Mouse (Mus musculus) kidney, embryonic 15.5 days (tissue): ENCODE data around the gene Cyp2g1. TPM values are rescaled to one million over a fixed set of nuclear protein-coding genes. Genes with fewer than 3 reads are reported as not detected.
A peak's percentile ranks its signal among the peaks of the same experiment; 100 is the strongest.
"Not testable (repeated sequence)": the region's sequence is repeated elsewhere in the genome, so short reads cannot be mapped to it uniquely, and the experiment has no call there.

Experiments used
- ATAC-seq: fragments of 200-750 bp; cut with Nextera tagmentation; replicated peaks from 2 replicates; pipeline ENCODE4 v1.8.0; 2017; ENCODE audit warnings: moderate TSS enrichment; ENCODE audit not compliant: low FRiP score
- H3K27ac ChIP-seq: fragments of 300-500 bp; sonication (generic); 2 replicates; pipeline ENCODE4 v1.5.1; 2015; ENCODE audit warnings: mild to moderate bottlenecking, inconsistent platforms
- H3K27me3 ChIP-seq: fragments of 300-500 bp; sonication (generic); 2 replicates; pipeline ENCODE4 v1.6.1; 2015; ENCODE audit warnings: inconsistent platforms
- H3K36me3 ChIP-seq: fragments of 300-500 bp; sonication (generic); 2 replicates; pipeline ENCODE4 v1.6.1; 2015; ENCODE audit warnings: inconsistent platforms
- H3K4me1 ChIP-seq: fragments of 300-500 bp; sonication (generic); 2 replicates; pipeline ENCODE4 v1.6.1; 2015; ENCODE audit warnings: inconsistent platforms
- H3K4me2 ChIP-seq: fragments of 300-500 bp; sonication (generic); 2 replicates; pipeline ENCODE4 v1.6.1; 2015; ENCODE audit warnings: moderate library complexity, mild to moderate bottlenecking, inconsistent platforms
- H3K4me3 ChIP-seq: fragments of 300-500 bp; sonication (generic); replicated peaks from 2 replicates; pipeline ENCODE4 v1.5.1; 2015; ENCODE audit warnings: mild to moderate bottlenecking, inconsistent platforms
- H3K9ac ChIP-seq: fragments of 300-500 bp; sonication (generic); 2 replicates; pipeline ENCODE4 v1.6.1; 2015; ENCODE audit warnings: mild to moderate bottlenecking, inconsistent platforms
- H3K9me3 ChIP-seq: fragments of 300-500 bp; sonication (generic); replicated peaks from 2 replicates; pipeline ENCODE4 v1.6.1; 2016; ENCODE audit warnings: inconsistent platforms
- WGBS: fragments of 180-500 bp; shearing (Covaris S2); methylation state at CpG from one replicate; pipeline ENCODE4 v1.1.7; 2015; ENCODE audit warnings: mixed read lengths; 5-methylcytosine and 5-hydroxymethylcytosine counted together
- polyA plus RNA-seq: library from polyadenylated mRNA; unstranded; fragments of >200 nt; fragmentation: Nextera tagmentation; extraction: Ambion mirVana; gene quantifications from 2 replicates; pipeline ENCODE4 v1.2.1, GENCODE M21; 2015

Cyp2g1 gene
- polyA plus RNA-seq, 1 experiment from 2014 or later: not detected

DNA sequence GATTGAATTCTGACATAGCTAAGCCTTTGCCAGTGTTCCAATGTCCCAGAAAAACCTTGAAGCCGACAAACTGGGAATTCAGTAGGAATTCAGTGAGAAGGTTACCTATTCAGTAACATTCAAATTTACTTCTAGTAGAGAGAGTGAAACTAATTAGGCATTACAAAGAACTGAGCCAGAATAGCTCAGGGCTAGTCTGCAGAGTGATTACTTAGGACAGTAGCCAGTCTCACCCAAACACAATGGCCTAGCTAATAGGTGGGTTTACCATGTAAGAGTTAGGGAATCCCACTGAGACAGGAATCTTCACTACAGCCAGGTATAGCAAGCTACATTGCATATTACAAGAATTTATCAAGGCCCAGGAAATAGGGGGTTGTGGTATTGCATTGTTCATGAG lies 22.7 kb upstream of the Cyp2g1 start:
- ATAC-seq, H3K4me3 ChIP-seq, H3K9ac ChIP-seq, H3K4me1 ChIP-seq, H3K27ac ChIP-seq, H3K9me3 ChIP-seq, H3K27me3 ChIP-seq, H3K4me2 ChIP-seq, H3K36me3 ChIP-seq: not testable (repeated sequence)
- 46% methylated on average over 1 of the region's 1 CpGs for WGBS

DNA sequence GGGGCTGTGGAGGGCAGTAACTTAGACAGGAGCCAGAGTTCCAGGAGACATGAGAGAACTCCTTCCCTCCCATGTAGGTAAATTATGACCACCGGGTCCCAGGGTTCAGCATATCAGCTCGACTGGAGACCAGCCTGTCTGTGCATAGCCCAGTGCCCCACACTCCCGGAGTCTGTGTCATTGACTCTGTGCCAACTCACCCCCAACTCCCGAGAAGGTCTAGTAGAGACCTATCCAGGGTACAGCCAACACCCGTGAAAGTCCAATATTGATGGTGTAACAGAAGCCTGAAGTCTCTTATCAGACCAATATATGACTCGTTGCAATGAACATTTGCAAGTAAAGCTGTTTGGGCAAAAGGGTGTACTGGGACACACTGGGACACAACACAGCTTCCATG lies 18.7 kb upstream of the Cyp2g1 start:
- Histone ChIP-seq H3K4me2 (no peak overlapping the region), H3K27me3 (no peaks in the 10 kb centered on the region), H3K36me3 (no peaks in the 10 kb centered on the region), H3K4me1 (no peaks in the 10 kb centered on the region), H3K27ac (no peak overlapping the region), H3K9ac (no peak overlapping the region), H3K4me3 (no peak overlapping the region), H3K9me3 (no peaks in the 10 kb centered on the region; the same call in 1 of the 2 replicates)
- 35% methylated on average over 6 of the region's 6 CpGs for WGBS
- peak; percentile 80; the same call in 1 of the 2 replicates for ATAC-seq

DNA sequence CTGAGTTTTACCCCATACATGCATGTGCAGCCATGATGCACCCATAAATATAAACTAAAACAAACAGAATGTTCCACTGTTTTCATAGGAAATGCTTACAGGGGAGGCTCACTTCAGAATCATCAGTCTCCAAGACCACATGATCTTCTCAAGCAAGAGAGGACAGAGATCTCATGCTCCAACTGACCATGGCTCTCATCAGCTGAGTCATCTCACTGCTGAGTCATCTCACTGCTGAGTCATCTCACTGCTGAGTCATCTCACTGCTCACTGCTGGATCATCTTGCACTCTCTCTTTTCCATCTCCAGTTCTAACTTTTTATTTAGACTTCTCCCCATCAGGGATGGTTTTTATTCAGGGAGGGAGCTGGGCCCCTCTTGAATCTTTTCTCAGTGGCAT lies 8.6 kb upstream of the Cyp2g1 start:
- Histone ChIP-seq H3K4me1 (no peaks in the 10 kb centered on the region), H3K27ac (no peak overlapping the region), H3K4me2 (no peak overlapping the region), H3K36me3 (no peaks in the 10 kb centered on the region), H3K27me3 (no peaks in the 10 kb centered on the region), H3K9me3 (no peaks in the 10 kb centered on the region; the same call in 1 of the 2 replicates), H3K9ac (no peak overlapping the region), H3K4me3 (no peak overlapping the region)
- no peak for ATAC-seq

DNA sequence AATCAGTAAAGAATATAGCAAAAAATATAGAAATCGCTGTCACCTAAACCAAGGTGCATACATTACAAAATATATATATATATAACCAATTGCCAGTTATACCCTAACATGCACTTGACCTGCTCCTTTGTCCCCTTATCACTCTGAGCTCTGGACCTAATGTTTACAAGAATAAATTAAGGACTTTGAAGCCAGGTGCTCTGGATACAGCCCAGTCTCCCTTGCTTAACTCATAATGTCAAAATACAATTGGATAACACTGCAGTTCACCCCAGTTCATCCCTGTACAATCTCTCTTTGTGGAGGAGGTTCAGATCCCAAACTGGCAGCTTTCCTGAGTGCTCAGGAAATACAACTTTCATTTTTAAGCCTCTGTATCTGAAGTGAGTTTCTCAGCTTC lies 7.7 kb upstream of the Cyp2g1 start:
- H3K27me3 ChIP-seq: no peaks in the 10 kb centered on the region
- H3K4me1 ChIP-seq: no peaks in the 10 kb centered on the region
- H3K9ac ChIP-seq: no peak overlapping the region
- H3K9me3 ChIP-seq: no peaks in the 10 kb centered on the region; the same call in 1 of the 2 replicates
- no peak for ATAC-seq
- 92% methylated on average over 1 of the region's 1 CpGs for WGBS
- H3K4me2 ChIP-seq: no peak overlapping the region
- no peak overlapping the region for H3K4me3 ChIP-seq
- no peak overlapping the region for H3K27ac ChIP-seq
- no peaks in the 10 kb centered on the region for H3K36me3 ChIP-seq

DNA sequence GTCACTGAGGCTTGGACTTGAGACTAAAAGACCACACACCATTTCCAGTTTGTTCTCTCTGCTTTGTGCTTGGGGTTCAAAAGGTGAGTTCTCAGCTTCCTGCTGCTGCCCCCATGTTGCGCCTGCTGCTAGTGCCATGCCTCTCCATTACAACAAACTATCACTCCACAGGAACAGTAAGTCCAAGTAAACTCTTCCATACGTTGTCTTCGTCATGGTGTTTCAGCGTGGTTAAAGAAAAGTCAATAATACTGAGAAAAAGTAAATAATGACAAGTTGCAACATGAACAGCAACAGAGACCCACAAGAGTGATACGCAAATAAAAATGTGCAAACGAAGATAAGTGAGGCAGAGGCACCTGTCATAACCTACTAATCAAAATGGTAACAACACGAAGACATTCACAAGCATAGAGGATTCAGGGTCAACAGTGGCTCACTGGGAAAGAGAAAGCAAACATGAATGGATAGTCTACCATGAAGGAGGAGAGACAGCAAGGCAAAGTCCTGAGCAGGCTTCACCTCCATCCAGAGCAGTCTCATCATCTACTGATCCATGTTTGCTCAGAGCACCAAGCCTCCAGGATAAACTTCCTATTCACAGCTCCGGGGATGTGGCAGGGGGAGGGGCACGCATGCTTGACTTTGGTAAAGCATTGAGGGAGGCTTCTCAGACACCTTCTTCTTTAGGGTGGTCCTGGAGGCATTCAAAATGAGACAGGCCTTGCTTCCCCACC lies 23.0 kb downstream of the Cyp2g1 start:
- ATAC-seq, H3K4me1 ChIP-seq, H3K27ac ChIP-seq, H3K9me3 ChIP-seq, H3K27me3 ChIP-seq, H3K4me3 ChIP-seq, H3K9ac ChIP-seq, H3K4me2 ChIP-seq, H3K36me3 ChIP-seq: not testable (repeated sequence)
- WGBS: 80% methylated on average over 9 of the region's 9 CpGs

DNA sequence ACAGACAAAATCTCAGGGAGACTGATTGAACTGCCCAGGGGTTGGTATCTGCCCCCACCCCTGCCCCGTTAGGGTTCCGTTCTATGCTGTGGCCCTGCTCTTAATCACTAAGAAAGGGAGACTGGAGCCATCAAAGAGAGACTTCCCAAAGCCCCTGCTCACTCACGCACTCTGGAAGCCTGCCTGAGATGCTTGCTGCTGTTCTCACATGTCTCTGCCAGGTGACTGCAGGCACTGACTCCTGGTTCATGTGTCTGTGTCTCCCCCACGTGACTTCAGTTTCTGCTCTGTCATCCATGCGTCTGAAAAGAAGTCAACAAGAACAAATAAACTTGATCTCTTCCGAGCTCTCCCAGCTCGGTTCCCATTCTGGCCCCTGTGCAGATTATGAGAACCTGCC lies 24.0 kb downstream of the Cyp2g1 start:
- not testable (repeated sequence) for H3K4me1 ChIP-seq, H3K27me3 ChIP-seq, H3K9me3 ChIP-seq, H3K4me2 ChIP-seq, H3K9ac ChIP-seq, H3K4me3 ChIP-seq, H3K27ac ChIP-seq, H3K36me3 ChIP-seq
- ATAC-seq: peak; percentile 52
- 51% methylated on average over 7 of the region's 7 CpGs for WGBS

DNA sequence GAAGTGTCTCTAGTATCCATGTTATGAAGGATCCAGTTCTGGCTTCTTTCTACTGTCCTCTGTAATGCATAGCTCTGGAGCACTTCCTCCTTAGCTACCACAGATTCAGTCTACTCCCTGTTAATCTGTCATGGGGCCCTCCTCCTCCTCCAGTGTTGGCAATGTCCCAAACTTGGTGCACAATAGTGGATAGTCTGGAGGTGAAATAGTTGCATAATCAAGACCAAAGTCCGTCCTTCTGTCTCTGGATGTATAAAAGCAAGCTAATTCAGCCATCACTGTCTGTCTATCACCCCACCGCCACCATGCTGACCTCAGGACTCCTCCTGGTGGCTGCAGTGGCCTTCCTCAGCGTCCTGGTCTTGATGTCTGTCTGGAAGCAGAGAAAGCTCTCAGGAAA lies 26.4 kb downstream of the Cyp2g1 start, which contains the start of gene Cyp2a5:
Gene Cyp2a5, plus strand, starts transcription at position 247 of the 400 bp plus-strand sequence.
- not testable (repeated sequence) for ATAC-seq, H3K9ac ChIP-seq, H3K4me3 ChIP-seq, H3K9me3 ChIP-seq, H3K4me1 ChIP-seq, H3K27me3 ChIP-seq, H3K27ac ChIP-seq, H3K4me2 ChIP-seq, H3K36me3 ChIP-seq
- 88% methylated on average over 3 of the region's 3 CpGs for WGBS

DNA sequence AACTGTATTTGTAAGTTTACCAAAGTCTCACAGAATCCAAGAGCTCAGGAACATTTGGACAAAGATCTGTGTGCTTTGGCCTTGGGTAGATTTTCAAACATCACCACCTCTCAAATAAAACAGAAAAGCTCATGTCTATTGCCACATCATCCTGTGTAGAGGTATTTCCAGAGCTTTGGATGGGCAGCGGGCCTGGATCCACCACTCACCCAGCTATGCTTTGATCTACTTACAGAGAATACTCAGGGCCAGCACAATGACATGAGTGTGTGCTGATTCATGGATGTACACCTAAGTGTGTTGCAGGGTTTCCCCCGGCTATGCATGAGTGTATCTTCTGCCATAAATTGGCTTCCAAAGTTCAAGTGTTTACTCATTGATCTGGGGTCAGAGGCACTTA lies 34.7 kb downstream of the Cyp2g1 start:
- H3K36me3 ChIP-seq, ATAC-seq, H3K4me1 ChIP-seq, H3K9ac ChIP-seq, H3K9me3 ChIP-seq, H3K4me2 ChIP-seq, H3K4me3 ChIP-seq, H3K27ac ChIP-seq, H3K27me3 ChIP-seq: not testable (repeated sequence)
- 83% methylated on average over 2 of the region's 2 CpGs for WGBS

DNA sequence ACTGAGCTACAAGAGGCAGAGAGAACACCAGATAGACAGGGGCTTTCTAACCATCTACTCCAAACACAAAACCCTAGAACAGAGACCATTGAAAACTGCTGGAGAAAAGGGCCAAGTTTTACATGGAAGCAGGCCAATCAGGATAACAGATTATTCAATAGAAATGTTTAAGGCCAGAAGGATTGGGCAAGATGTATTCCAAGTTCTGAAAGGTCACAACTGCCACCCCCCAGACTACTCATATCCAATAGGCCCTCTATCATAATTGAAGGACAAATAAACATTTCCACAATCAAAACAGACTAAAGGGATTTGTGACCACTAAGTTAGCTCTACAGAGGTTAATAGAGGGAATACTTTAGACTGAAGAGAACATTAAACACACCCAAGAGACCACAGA lies 41.4 kb downstream of the Cyp2g1 start:
- not testable (repeated sequence) for H3K4me1 ChIP-seq, H3K9me3 ChIP-seq, H3K27me3 ChIP-seq, H3K36me3 ChIP-seq, H3K4me2 ChIP-seq, H3K27ac ChIP-seq, ATAC-seq, H3K4me3 ChIP-seq, H3K9ac ChIP-seq

Other genes starting within 250 kb of the Cyp2g1 start
- not detected in 2 replicates for gene Vmn1r185, start 190.4 kb upstream of the Cyp2g1 start, polyA plus RNA-seq
- not detected in 2 replicates for gene Cyp2b23, start 122.5 kb upstream of the Cyp2g1 start, polyA plus RNA-seq
- gene Cyp2b19, start 51.8 kb upstream of the Cyp2g1 start, polyA plus RNA-seq: 0.21 TPM in 1 of 2 replicates, not detected in the other
- gene Cyp2a5, start 26.4 kb downstream of the Cyp2g1 start, polyA plus RNA-seq: not detected in 2 replicates
- 0.08 TPM in 1 of 2 replicates, not detected in the other for gene Cyp2a22, start 130.5 kb downstream of the Cyp2g1 start, polyA plus RNA-seq
- 0.12 TPM in 1 of 2 replicates, not detected in the other for gene Cyp2a12, start 220.2 kb downstream of the Cyp2g1 start, polyA plus RNA-seq